Mouse (Mus musculus): ENCODE measurements around the gene Atg4d.

DNA sequence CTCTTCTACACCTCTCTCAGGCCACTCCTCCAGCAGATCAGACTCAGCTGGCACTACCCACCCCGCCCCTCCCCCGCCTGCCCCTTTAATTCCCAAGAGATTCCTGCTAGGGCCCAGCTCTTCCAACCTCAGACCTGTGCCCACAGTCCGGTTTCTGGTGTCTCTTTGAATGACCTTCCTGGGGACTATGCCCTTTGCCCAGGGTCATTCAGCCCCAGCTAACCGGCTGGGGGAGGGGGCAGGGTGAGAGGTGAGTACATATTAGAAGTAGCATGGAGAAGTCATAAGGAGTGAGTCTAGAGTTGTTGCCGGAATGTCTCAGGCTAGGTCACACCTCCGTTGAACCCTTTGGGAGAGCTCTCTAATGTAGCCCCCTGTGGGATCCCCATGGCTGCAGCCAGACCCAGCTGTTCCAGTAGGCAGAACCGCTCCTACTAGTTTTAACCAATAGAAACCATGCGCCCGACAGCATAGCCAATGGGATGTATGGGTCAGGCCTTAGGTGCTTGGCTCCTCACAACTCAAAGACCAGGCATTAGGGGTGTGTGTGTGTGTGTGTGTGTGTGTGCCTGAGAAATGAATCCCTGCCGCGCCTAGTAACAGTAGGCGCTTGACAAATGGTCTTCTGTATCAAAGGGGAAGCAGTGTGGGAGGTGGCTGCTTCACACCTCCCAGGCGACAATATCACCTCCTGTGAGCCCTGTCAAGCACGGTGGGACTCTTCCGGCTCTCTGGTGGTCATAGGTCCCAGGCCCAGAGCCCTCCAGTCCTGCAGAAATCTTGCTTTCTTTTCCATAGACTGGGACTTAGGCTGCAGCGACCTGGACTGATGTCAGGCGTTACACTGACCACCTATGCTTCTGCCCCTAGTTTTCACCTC is 15.2 kb upstream of the Atg4d start:
- no peak for TF ChIP-seq EP300 (IDR thresholded peaks at IDR 0.05; ENCODE audit: insufficient read depth, low read depth, low read length)
- no peak for TF ChIP-seq POLR2A (IDR thresholded peaks at IDR 0.05; ENCODE audit: insufficient read depth, low read depth, low read length)
